Mouse (Mus musculus): ENCODE measurements at regions not wholly inside any gene's neighbourhood (a gene's known extent, or its start where the extent isn't known, plus 50 kb on each side); places are given as distances from the start of the nearest gene placed in this dataset.

GRCm38 (mm10) chr3:136379741-136380398 is 54.0 kb upstream of the Bank1 start:
- TF ChIP-seq MAX (IDR thresholded peaks at IDR 0.05; ENCODE audit: low read length) (no peak), TCF12 (IDR thresholded peaks at IDR 0.05; ENCODE audit: low read depth, low read length) (no peak), SMC3 (IDR thresholded peaks at IDR 0.05; ENCODE audit: low read depth, low read length) (no peak), CTCF (conservative IDR thresholded peaks at IDR 0.05 in 1 of 2, IDR thresholded peaks at IDR 0.05 in 1 of 2; ENCODE audit: low read depth in 2 of 2, low read length in 2 of 2) (no peak), MAFK (IDR thresholded peaks at IDR 0.05; ENCODE audit: insufficient replicate concordance, low read length) (no peak), NELFE (IDR thresholded peaks at IDR 0.05; ENCODE audit: low read depth, low read length) (no peak), ELF1 (IDR thresholded peaks at IDR 0.05; ENCODE audit: low read depth, low read length) (no peak), POLR2A (IDR thresholded peaks at IDR 0.05; ENCODE audit: low read depth, low read length) (no peak)

Data from CH12.LX (cell line).